Mouse (Mus musculus): ENCODE measurements around the gene Nfatc3. TPM values are rescaled to one million over a fixed set of nuclear protein-coding genes. Genes with fewer than 3 reads are reported as not detected.

Nfatc3 gene
- polyA plus RNA-seq, 1 experiment from 2014 or later: 5.3 TPM

GRCm38 (mm10) chr8:106069565-106069964, 10.9 kb downstream of the Nfatc3 start:
- 53% methylated on average over 1 of the region's 1 CpGs for WGBS
- no peak overlapping the region for H3K9ac ChIP-seq (ENCODE audit: low read length)
- no peaks in the 10 kb centered on the region for H3K9me3 ChIP-seq (replicated peaks; ENCODE audit: control insufficient read depth, low read length)
- H3K4me2 ChIP-seq (ENCODE audit: low read depth, low read length): no peak overlapping the region
- no peaks in the 10 kb centered on the region for H3K36me3 ChIP-seq (ENCODE audit: control insufficient read depth, insufficient read depth, low read length)
- H3K4me3 ChIP-seq (replicated peaks; ENCODE audit: low read length): no peak overlapping the region
- H3K4me1 ChIP-seq (ENCODE audit: control insufficient read depth, insufficient read depth, low read length): no peaks in the 10 kb centered on the region
- no peak for ATAC-seq (ENCODE audit: insufficient read depth, low FRiP score)
- no peak overlapping the region for H3K27ac ChIP-seq (ENCODE audit: low read length)
- H3K27me3 ChIP-seq (ENCODE audit: control insufficient read depth, insufficient read depth, low read length): no peaks in the 10 kb centered on the region

- ATAC-seq (ENCODE audit: insufficient read depth, low FRiP score): no peak
- Histone ChIP-seq H3K4me1 (ENCODE audit: control insufficient read depth, insufficient read depth, low read length) (no peaks in the 10 kb centered on the region), H3K9ac (ENCODE audit: low read length) (no peak overlapping the region), H3K4me2 (ENCODE audit: low read depth, low read length) (no peak overlapping the region), H3K36me3 (ENCODE audit: control insufficient read depth, insufficient read depth, low read length) (no peaks in the 10 kb centered on the region), H3K9me3 (replicated peaks; ENCODE audit: control insufficient read depth, low read length) (no peaks in the 10 kb centered on the region), H3K4me3 (replicated peaks; ENCODE audit: low read length) (no peak overlapping the region), H3K27ac (ENCODE audit: low read length) (no peak overlapping the region), H3K27me3 (ENCODE audit: control insufficient read depth, insufficient read depth, low read length) (no peaks in the 10 kb centered on the region)
These were observed 13.5 kb downstream of the Nfatc3 start for GRCm38 (mm10) chr8:106072113-106072512.

GRCm38 (mm10) chr8:106074236-106074635, 15.6 kb downstream of the Nfatc3 start:
- Histone ChIP-seq H3K9me3 (replicated peaks; ENCODE audit: control insufficient read depth, low read length) (no peaks in the 10 kb centered on the region), H3K27me3 (ENCODE audit: control insufficient read depth, insufficient read depth, low read length) (no peaks in the 10 kb centered on the region), H3K27ac (ENCODE audit: low read length) (no peak overlapping the region), H3K4me2 (ENCODE audit: low read depth, low read length) (no peak overlapping the region), H3K4me3 (replicated peaks; ENCODE audit: low read length) (no peak overlapping the region), H3K4me1 (ENCODE audit: control insufficient read depth, insufficient read depth, low read length) (no peaks in the 10 kb centered on the region), H3K9ac (ENCODE audit: low read length) (no peak overlapping the region), H3K36me3 (ENCODE audit: control insufficient read depth, insufficient read depth, low read length) (peaks cover 4% of the 10 kb centered on the region; the same call in 1 of the 2 replicates)
- no peak for ATAC-seq (ENCODE audit: insufficient read depth, low FRiP score)

GRCm38 (mm10) chr8:106074659-106075058, 16.0 kb downstream of the Nfatc3 start:
- H3K4me1 ChIP-seq (ENCODE audit: control insufficient read depth, insufficient read depth, low read length): no peaks in the 10 kb centered on the region
- H3K27ac ChIP-seq (ENCODE audit: low read length): no peak overlapping the region
- no peaks in the 10 kb centered on the region for H3K27me3 ChIP-seq (ENCODE audit: control insufficient read depth, insufficient read depth, low read length)
- ATAC-seq (ENCODE audit: insufficient read depth, low FRiP score): no peak
- H3K4me3 ChIP-seq (replicated peaks; ENCODE audit: low read length): no peak overlapping the region
- H3K9ac ChIP-seq (ENCODE audit: low read length): no peak overlapping the region
- peaks cover 4% of the 10 kb centered on the region; the same call in 1 of the 2 replicates for H3K36me3 ChIP-seq (ENCODE audit: control insufficient read depth, insufficient read depth, low read length)
- 76% methylated on average over 1 of the region's 1 CpGs for WGBS
- no peak overlapping the region for H3K4me2 ChIP-seq (ENCODE audit: low read depth, low read length)
- no peaks in the 10 kb centered on the region for H3K9me3 ChIP-seq (replicated peaks; ENCODE audit: control insufficient read depth, low read length)

- H3K36me3 ChIP-seq (ENCODE audit: control insufficient read depth, insufficient read depth, low read length): peaks cover 4% of the 10 kb centered on the region; the same call in 1 of the 2 replicates
- H3K27ac ChIP-seq (ENCODE audit: low read length): no peak overlapping the region
- no peak overlapping the region for H3K4me3 ChIP-seq (replicated peaks; ENCODE audit: low read length)
- H3K4me2 ChIP-seq (ENCODE audit: low read depth, low read length): no peak overlapping the region
- no peaks in the 10 kb centered on the region for H3K27me3 ChIP-seq (ENCODE audit: control insufficient read depth, insufficient read depth, low read length)
- WGBS: 73% methylated on average over 9 of the region's 9 CpGs
- no peak for ATAC-seq (ENCODE audit: insufficient read depth, low FRiP score)
- no peaks in the 10 kb centered on the region for H3K9me3 ChIP-seq (replicated peaks; ENCODE audit: control insufficient read depth, low read length)
- H3K4me1 ChIP-seq (ENCODE audit: control insufficient read depth, insufficient read depth, low read length): no peaks in the 10 kb centered on the region
- H3K9ac ChIP-seq (ENCODE audit: low read length): no peak overlapping the region
These were observed 16.7 kb downstream of the Nfatc3 start for GRCm38 (mm10) chr8:106075161-106075862.

GRCm38 (mm10) chr8:106075863-106076174, 17.2 kb downstream of the Nfatc3 start:
- Histone ChIP-seq H3K9me3 (replicated peaks; ENCODE audit: control insufficient read depth, low read length) (no peaks in the 10 kb centered on the region), H3K36me3 (ENCODE audit: control insufficient read depth, insufficient read depth, low read length) (peaks cover 4% of the 10 kb centered on the region; the same call in 1 of the 2 replicates), H3K4me1 (ENCODE audit: control insufficient read depth, insufficient read depth, low read length) (no peaks in the 10 kb centered on the region), H3K27me3 (ENCODE audit: control insufficient read depth, insufficient read depth, low read length) (no peaks in the 10 kb centered on the region), H3K27ac (ENCODE audit: low read length) (no peak overlapping the region), H3K9ac (ENCODE audit: low read length) (no peak overlapping the region), H3K4me3 (replicated peaks; ENCODE audit: low read length) (no peak overlapping the region), H3K4me2 (ENCODE audit: low read depth, low read length) (no peak overlapping the region)
- 94% methylated on average over 5 of the region's 5 CpGs for WGBS
- no peak for ATAC-seq (ENCODE audit: insufficient read depth, low FRiP score)

GRCm38 (mm10) chr8:106076612-106077011, 18.0 kb downstream of the Nfatc3 start:
- Histone ChIP-seq H3K36me3 (ENCODE audit: control insufficient read depth, insufficient read depth, low read length) (peaks cover 4% of the 10 kb centered on the region; the same call in 1 of the 2 replicates), H3K4me2 (ENCODE audit: low read depth, low read length) (no peak overlapping the region), H3K27ac (ENCODE audit: low read length) (no peak overlapping the region), H3K27me3 (ENCODE audit: control insufficient read depth, insufficient read depth, low read length) (no peaks in the 10 kb centered on the region), H3K9me3 (replicated peaks; ENCODE audit: control insufficient read depth, low read length) (no peaks in the 10 kb centered on the region), H3K9ac (ENCODE audit: low read length) (no peak overlapping the region), H3K4me1 (ENCODE audit: control insufficient read depth, insufficient read depth, low read length) (no peaks in the 10 kb centered on the region), H3K4me3 (replicated peaks; ENCODE audit: low read length) (no peak overlapping the region)
- no peak for ATAC-seq (ENCODE audit: insufficient read depth, low FRiP score)
- WGBS: 77% methylated on average over 5 of the region's 5 CpGs

GRCm38 (mm10) chr8:106077452-106078067, 18.9 kb downstream of the Nfatc3 start:
- no peak for ATAC-seq (ENCODE audit: insufficient read depth, low FRiP score)
- H3K36me3 ChIP-seq (ENCODE audit: control insufficient read depth, insufficient read depth, low read length): peaks cover 4% of the 10 kb centered on the region; the same call in 1 of the 2 replicates
- no peak overlapping the region for H3K4me2 ChIP-seq (ENCODE audit: low read depth, low read length)
- H3K27me3 ChIP-seq (ENCODE audit: control insufficient read depth, insufficient read depth, low read length): no peaks in the 10 kb centered on the region
- no peak overlapping the region for H3K27ac ChIP-seq (ENCODE audit: low read length)
- H3K4me3 ChIP-seq (replicated peaks; ENCODE audit: low read length): no peak overlapping the region
- WGBS: 84% methylated on average over 1 of the region's 1 CpGs
- H3K9ac ChIP-seq (ENCODE audit: low read length): no peak overlapping the region
- no peaks in the 10 kb centered on the region for H3K4me1 ChIP-seq (ENCODE audit: control insufficient read depth, insufficient read depth, low read length)
- H3K9me3 ChIP-seq (replicated peaks; ENCODE audit: control insufficient read depth, low read length): no peaks in the 10 kb centered on the region

- Histone ChIP-seq H3K27me3 (ENCODE audit: control insufficient read depth, insufficient read depth, low read length) (no peaks in the 10 kb centered on the region), H3K27ac (ENCODE audit: low read length) (no peak overlapping the region), H3K4me3 (replicated peaks; ENCODE audit: low read length) (no peak overlapping the region), H3K36me3 (ENCODE audit: control insufficient read depth, insufficient read depth, low read length) (peaks cover 5% of the 10 kb centered on the region; the same call in 1 of the 2 replicates), H3K4me2 (ENCODE audit: low read depth, low read length) (no peak overlapping the region), H3K4me1 (ENCODE audit: control insufficient read depth, insufficient read depth, low read length) (no peaks in the 10 kb centered on the region), H3K9ac (ENCODE audit: low read length) (no peak overlapping the region), H3K9me3 (replicated peaks; ENCODE audit: control insufficient read depth, low read length) (no peaks in the 10 kb centered on the region)
- no peak for ATAC-seq (ENCODE audit: insufficient read depth, low FRiP score)
- 84% methylated on average over 4 of the region's 4 CpGs for WGBS
These were observed 43.7 kb downstream of the Nfatc3 start for GRCm38 (mm10) chr8:106102321-106102720.

Data from stomach, embryonic 16.5 days (tissue).